Mouse (Mus musculus): Measurements from ENCODE around the gene St6galnac3.

- TF ChIP-seq CTCF (IDR thresholded peaks at IDR 0.05; ENCODE audit: borderline replicate concordance, extremely low read depth, insufficient read depth, insufficient read length) (no peak), POLR2A (IDR thresholded peaks at IDR 0.05; ENCODE audit: borderline replicate concordance, extremely low read depth, insufficient read depth, insufficient read length, poor library complexity, severe bottlenecking) (no peak)
Measured at GRCm38 (mm10) chr3:153510048-153510630, 214.8 kb downstream of the St6galnac3 start.
